Mouse (Mus musculus): ENCODE measurements at regions not wholly inside any gene's neighbourhood (a gene's known extent, or its start where the extent isn't known, plus 50 kb on each side); places are given as distances from the start of the nearest gene placed in this dataset.

- WGBS (ENCODE audit: insufficient replicate concordance) = 70% methylated on average over 9 of the region's 9 CpGs
- Histone ChIP-seq H3K9ac (ENCODE audit: low read depth, low read length) (no peak overlapping the region), H3K4me2 (no peak overlapping the region), H3K4me3 (ENCODE audit: low read depth, low read length) (no peak overlapping the region), H3K36me3 (ENCODE audit: control insufficient read depth, insufficient read depth, low read length) (no peaks in the 10 kb centered on the region), H3K27me3 (ENCODE audit: control insufficient read depth, insufficient read depth, low read length) (no peaks in the 10 kb centered on the region), H3K4me1 (ENCODE audit: control insufficient read depth, insufficient read depth, low read length) (peaks cover 22% of the 10 kb centered on the region), H3K27ac (ENCODE audit: low read depth, low read length) (peak overlapping the region; percentile 35; the same call in 1 of the 2 replicates), H3K9me3 (replicated peaks; ENCODE audit: control insufficient read depth, low read length) (no peaks in the 10 kb centered on the region)
- no peak for ATAC-seq (replicated peaks; ENCODE audit: insufficient number of reproducible peaks, low FRiP score, low TSS enrichment)
These were observed 68.6 kb downstream of the Tomm20 start for GRCm38 (mm10) chr8:126877039-126877365.

DNA sequence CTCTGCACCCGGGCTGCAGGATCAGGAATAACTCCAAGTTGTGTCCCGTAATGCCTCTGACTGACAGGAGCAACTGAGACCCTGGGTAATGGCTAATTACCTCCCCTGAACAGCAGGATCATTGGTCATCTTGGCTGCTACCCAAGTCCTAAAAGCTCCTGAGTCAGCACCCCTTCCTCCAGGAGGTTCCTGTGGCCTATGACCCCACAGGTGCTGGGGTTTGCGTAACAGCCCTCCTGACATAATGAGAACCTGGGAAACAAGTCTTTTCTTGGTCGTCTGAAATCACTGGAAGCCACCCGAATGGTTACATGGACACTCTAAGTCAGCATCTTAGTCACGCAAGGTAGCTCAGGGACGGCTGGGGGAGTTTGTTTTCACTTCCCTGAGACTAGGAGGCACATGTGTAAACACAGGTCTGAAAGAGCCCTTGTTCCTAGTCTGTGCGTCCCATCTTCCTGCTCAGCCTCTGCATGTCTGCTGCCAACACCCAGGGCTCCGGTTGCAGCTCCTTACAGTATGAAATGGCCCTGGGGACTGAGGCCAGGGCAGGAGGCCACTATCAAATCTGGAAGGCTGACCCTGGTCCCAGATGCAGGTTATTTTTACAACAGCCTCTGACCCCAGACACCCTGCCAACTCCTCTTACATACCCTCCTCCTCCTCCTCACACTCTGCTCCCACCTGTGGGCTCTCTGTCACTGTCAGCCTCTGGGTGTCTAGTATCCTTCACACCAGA lies 69.2 kb downstream of the Tomm20 start:
- no peak overlapping the region for H3K4me3 ChIP-seq (ENCODE audit: low read depth, low read length)
- ATAC-seq (replicated peaks; ENCODE audit: insufficient number of reproducible peaks, low FRiP score, low TSS enrichment) = no peak
- 0 out of 2 replicates have a peak overlapping the region, but pooled peaks have one; percentile 10 for H3K9ac ChIP-seq (ENCODE audit: low read depth, low read length)
- 49% methylated on average over 9 of the region's 9 CpGs for WGBS (ENCODE audit: insufficient replicate concordance)
- peaks cover 19% of the 10 kb centered on the region for H3K4me1 ChIP-seq (ENCODE audit: control insufficient read depth, insufficient read depth, low read length)
- H3K4me2 ChIP-seq = no peak overlapping the region
- H3K36me3 ChIP-seq (ENCODE audit: control insufficient read depth, insufficient read depth, low read length) = no peaks in the 10 kb centered on the region
- H3K27me3 ChIP-seq (ENCODE audit: control insufficient read depth, insufficient read depth, low read length) = no peaks in the 10 kb centered on the region
- no peaks in the 10 kb centered on the region for H3K9me3 ChIP-seq (replicated peaks; ENCODE audit: control insufficient read depth, low read length)
- H3K27ac ChIP-seq (ENCODE audit: low read depth, low read length) = peak overlapping the region; percentile 35; the same call in 1 of the 2 replicates

- H3K9me3 ChIP-seq (replicated peaks; ENCODE audit: control insufficient read depth, low read length) = no peaks in the 10 kb centered on the region
- no peak overlapping the region for H3K9ac ChIP-seq (ENCODE audit: low read depth, low read length)
- H3K4me3 ChIP-seq (ENCODE audit: low read depth, low read length) = no peak overlapping the region
- 74% methylated on average over 7 of the region's 7 CpGs for WGBS (ENCODE audit: insufficient replicate concordance)
- H3K4me1 ChIP-seq (ENCODE audit: control insufficient read depth, insufficient read depth, low read length) = peaks cover 15% of the 10 kb centered on the region; the same call in 1 of the 2 replicates
- ATAC-seq (replicated peaks; ENCODE audit: insufficient number of reproducible peaks, low FRiP score, low TSS enrichment) = no peak
- H3K27ac ChIP-seq (ENCODE audit: low read depth, low read length) = no peak overlapping the region
- no peaks in the 10 kb centered on the region for H3K36me3 ChIP-seq (ENCODE audit: control insufficient read depth, insufficient read depth, low read length)
- H3K4me2 ChIP-seq = no peak overlapping the region
- no peaks in the 10 kb centered on the region for H3K27me3 ChIP-seq (ENCODE audit: control insufficient read depth, insufficient read depth, low read length)
These were observed 70.0 kb downstream of the Tomm20 start for GRCm38 (mm10) chr8:126875491-126876155.

- WGBS (ENCODE audit: insufficient replicate concordance) = 95% methylated on average over 1 of the region's 1 CpGs
- Histone ChIP-seq H3K4me1 (ENCODE audit: control insufficient read depth, insufficient read depth, low read length) (peaks cover 15% of the 10 kb centered on the region; the same call in 1 of the 2 replicates), H3K27me3 (ENCODE audit: control insufficient read depth, insufficient read depth, low read length) (no peaks in the 10 kb centered on the region), H3K9me3 (replicated peaks; ENCODE audit: control insufficient read depth, low read length) (no peaks in the 10 kb centered on the region), H3K4me2 (no peak overlapping the region), H3K27ac (ENCODE audit: low read depth, low read length) (no peak overlapping the region), H3K36me3 (ENCODE audit: control insufficient read depth, insufficient read depth, low read length) (no peaks in the 10 kb centered on the region), H3K9ac (ENCODE audit: low read depth, low read length) (no peak overlapping the region), H3K4me3 (ENCODE audit: low read depth, low read length) (no peak overlapping the region)
- ATAC-seq (replicated peaks; ENCODE audit: insufficient number of reproducible peaks, low FRiP score, low TSS enrichment) = no peak
These were observed 70.8 kb downstream of the Tomm20 start for GRCm38 (mm10) chr8:126874846-126875245.

- Histone ChIP-seq H3K27ac (ENCODE audit: low read depth, low read length) (no peak overlapping the region), H3K9ac (ENCODE audit: low read depth, low read length) (no peak overlapping the region), H3K27me3 (ENCODE audit: control insufficient read depth, insufficient read depth, low read length) (no peaks in the 10 kb centered on the region), H3K36me3 (ENCODE audit: control insufficient read depth, insufficient read depth, low read length) (no peaks in the 10 kb centered on the region), H3K4me1 (ENCODE audit: control insufficient read depth, insufficient read depth, low read length) (peaks cover 15% of the 10 kb centered on the region; the same call in 1 of the 2 replicates), H3K4me2 (no peak overlapping the region), H3K9me3 (replicated peaks; ENCODE audit: control insufficient read depth, low read length) (no peaks in the 10 kb centered on the region), H3K4me3 (ENCODE audit: low read depth, low read length) (no peak overlapping the region)
- WGBS (ENCODE audit: insufficient replicate concordance) = 69% methylated on average over 6 of the region's 6 CpGs
- no peak for ATAC-seq (replicated peaks; ENCODE audit: insufficient number of reproducible peaks, low FRiP score, low TSS enrichment)
These were observed 71.4 kb downstream of the Tomm20 start for GRCm38 (mm10) chr8:126874126-126874730.

GRCm38 (mm10) chr8:126873306-126873705 lies 72.3 kb downstream of the Tomm20 start:
- H3K4me2 ChIP-seq = no peak overlapping the region
- H3K4me3 ChIP-seq (ENCODE audit: low read depth, low read length) = no peak overlapping the region
- H3K27me3 ChIP-seq (ENCODE audit: control insufficient read depth, insufficient read depth, low read length) = no peaks in the 10 kb centered on the region
- WGBS (ENCODE audit: insufficient replicate concordance) = 46% methylated on average over 7 of the region's 7 CpGs
- H3K27ac ChIP-seq (ENCODE audit: low read depth, low read length) = no peak overlapping the region
- no peaks in the 10 kb centered on the region for H3K9me3 ChIP-seq (replicated peaks; ENCODE audit: control insufficient read depth, low read length)
- ATAC-seq (replicated peaks; ENCODE audit: insufficient number of reproducible peaks, low FRiP score, low TSS enrichment) = no peak
- no peak overlapping the region for H3K9ac ChIP-seq (ENCODE audit: low read depth, low read length)
- H3K4me1 ChIP-seq (ENCODE audit: control insufficient read depth, insufficient read depth, low read length) = peaks cover 15% of the 10 kb centered on the region; the same call in 1 of the 2 replicates
- no peaks in the 10 kb centered on the region for H3K36me3 ChIP-seq (ENCODE audit: control insufficient read depth, insufficient read depth, low read length)

DNA sequence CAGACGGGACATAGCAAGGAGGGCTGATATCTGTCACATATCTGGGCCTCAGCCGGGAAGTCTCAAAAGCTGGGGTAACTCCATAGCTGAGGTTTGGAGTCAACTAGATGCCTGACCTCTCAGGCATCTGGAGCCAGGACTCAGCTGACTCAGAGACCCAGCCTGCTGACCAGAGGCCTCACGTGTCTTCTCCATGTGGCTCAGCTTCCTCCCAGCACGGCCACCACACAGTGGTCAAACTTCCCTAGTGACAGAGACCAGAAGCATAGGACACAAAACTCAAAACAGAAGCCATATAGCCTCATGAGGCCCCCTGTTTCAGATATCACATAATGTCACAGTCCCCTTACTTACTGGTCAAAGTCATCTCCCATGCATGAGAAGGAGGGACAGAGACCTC lies 73.1 kb downstream of the Tomm20 start:
- ATAC-seq (replicated peaks; ENCODE audit: insufficient number of reproducible peaks, low FRiP score, low TSS enrichment) = no peak
- H3K9ac ChIP-seq (ENCODE audit: low read depth, low read length) = no peak overlapping the region
- no peak overlapping the region for H3K4me2 ChIP-seq
- no peaks in the 10 kb centered on the region for H3K9me3 ChIP-seq (replicated peaks; ENCODE audit: control insufficient read depth, low read length)
- H3K4me1 ChIP-seq (ENCODE audit: control insufficient read depth, insufficient read depth, low read length) = peaks cover 15% of the 10 kb centered on the region; the same call in 1 of the 2 replicates
- H3K27me3 ChIP-seq (ENCODE audit: control insufficient read depth, insufficient read depth, low read length) = no peaks in the 10 kb centered on the region
- 71% methylated on average over 4 of the region's 4 CpGs for WGBS (ENCODE audit: insufficient replicate concordance)
- H3K27ac ChIP-seq (ENCODE audit: low read depth, low read length) = no peak overlapping the region
- H3K36me3 ChIP-seq (ENCODE audit: control insufficient read depth, insufficient read depth, low read length) = no peaks in the 10 kb centered on the region
- no peak overlapping the region for H3K4me3 ChIP-seq (ENCODE audit: low read depth, low read length)

DNA sequence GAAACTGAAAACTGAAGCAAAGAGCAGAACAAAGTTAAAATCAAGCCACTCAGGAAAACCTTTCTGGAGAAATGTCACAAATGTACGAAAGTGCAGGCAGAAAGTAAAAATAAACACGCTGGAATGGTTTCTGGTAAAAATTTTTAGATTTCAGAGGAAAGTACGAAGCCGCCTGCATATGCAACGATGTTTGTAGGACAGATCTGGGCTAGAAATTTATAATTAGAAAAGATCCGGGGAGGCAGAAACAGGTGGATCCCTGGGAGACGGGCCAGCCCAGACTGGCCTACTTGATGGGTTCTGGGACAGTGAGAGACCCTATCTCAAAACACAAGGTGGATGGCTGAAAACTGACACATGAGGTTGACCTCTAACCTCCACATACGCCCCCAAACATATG lies 73.5 kb downstream of the Tomm20 start:
- no peak overlapping the region for H3K4me3 ChIP-seq (ENCODE audit: low read depth, low read length)
- no peaks in the 10 kb centered on the region for H3K36me3 ChIP-seq (ENCODE audit: control insufficient read depth, insufficient read depth, low read length)
- WGBS (ENCODE audit: insufficient replicate concordance) = 80% methylated on average over 8 of the region's 8 CpGs
- H3K9me3 ChIP-seq (replicated peaks; ENCODE audit: control insufficient read depth, low read length) = no peaks in the 10 kb centered on the region
- H3K4me2 ChIP-seq = no peak overlapping the region
- no peaks in the 10 kb centered on the region for H3K27me3 ChIP-seq (ENCODE audit: control insufficient read depth, insufficient read depth, low read length)
- H3K4me1 ChIP-seq (ENCODE audit: control insufficient read depth, insufficient read depth, low read length) = peaks cover 15% of the 10 kb centered on the region; the same call in 1 of the 2 replicates
- no peak overlapping the region for H3K27ac ChIP-seq (ENCODE audit: low read depth, low read length)
- no peak overlapping the region for H3K9ac ChIP-seq (ENCODE audit: low read depth, low read length)
- ATAC-seq (replicated peaks; ENCODE audit: insufficient number of reproducible peaks, low FRiP score, low TSS enrichment) = no peak
